Mouse (Mus musculus): ENCODE results near the gene Lrch2.
"Not testable (repeated sequence)": the region's sequence is repeated elsewhere in the genome, so short reads cannot be mapped to it uniquely, and the experiment has no call there.

The Lrch2 gene

DNA sequence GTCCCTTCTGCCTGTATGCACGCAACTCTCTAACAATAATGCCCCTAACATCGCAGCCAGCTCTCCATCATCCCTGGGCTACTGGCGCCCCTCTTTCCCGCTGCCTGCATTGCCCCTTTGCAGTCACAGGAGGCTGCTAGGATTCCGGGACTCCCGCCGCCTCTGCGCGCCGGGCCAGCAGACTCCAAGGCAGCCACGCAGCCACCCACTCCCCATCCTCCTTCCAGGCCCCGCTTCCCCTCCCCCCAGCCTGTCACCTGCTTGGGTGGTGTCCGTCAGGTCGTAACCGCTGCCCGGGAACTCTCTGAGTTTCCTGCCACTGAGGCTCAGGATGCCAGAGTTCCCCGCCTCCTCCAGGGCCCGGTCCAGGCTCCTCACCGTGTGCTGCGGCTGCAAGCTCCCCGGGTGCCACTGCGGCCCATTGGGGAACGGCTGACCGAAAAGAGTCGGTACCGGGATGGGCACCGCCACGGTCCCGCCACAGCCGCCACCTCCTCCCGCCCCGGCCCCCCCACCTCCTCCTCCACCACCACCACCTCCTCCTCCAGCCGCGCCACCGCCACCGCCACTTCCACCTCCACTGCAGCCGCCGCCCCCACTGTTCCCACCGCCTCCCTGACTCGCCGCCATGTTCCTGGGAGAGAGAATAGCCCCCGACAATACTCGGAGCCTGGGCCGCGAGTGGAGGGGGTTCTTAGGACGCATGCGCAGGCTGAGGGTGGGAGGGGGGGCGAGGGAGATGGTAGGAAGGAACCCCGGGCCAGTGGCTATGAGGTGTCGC, at the start of gene Lrch2:
Lrch2 (minus strand) TSS at position 661 of the 781 bp plus-strand sequence.
- in situ Hi-C loops (cut with MboI, MseI): no loop called here

DNA sequence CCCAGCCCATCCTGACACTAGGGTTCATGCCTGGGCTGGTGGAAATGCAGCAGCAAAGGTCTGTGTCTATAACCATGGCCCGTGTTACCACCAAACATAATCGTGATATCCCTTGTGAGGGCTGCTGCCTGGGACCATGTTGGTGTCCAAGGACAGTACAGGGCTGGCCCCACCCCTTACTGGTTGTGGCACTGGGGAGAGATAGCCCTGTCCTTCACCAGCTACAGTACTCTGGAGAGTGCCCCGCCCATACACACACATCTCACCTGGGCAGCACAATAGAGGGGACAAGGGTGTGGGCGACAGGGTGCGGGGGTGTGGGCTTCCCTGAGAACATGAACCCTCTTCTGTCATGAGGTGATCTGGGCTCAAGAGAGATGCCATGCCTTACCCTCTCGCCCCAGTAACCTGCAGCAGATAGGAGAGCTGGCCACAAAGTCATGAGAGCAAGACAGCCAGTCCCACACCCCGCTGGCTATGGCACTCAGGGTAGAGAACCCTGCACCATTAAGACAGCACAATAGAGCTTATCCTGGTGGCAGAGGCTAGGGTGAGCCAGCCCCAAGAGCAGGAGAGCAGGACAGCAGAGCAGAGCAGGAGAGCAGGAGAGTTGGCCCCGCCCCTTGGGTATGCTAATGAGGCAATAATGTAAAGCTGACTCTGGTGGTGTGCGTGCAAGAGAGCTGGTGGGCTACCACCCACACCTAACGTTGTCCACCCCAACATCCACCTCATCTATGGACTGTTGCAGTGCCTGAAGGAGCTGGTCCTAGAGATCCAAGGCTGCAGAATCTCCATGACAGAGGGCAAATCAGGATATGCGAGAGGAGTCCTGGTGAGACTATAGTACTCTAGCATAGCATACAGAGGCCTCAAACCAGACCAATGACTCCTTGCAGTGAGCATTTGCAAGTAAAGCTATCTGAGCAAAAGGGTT, 12.7 kb downstream of the Lrch2 start:
- in situ Hi-C loops (cut with MboI, MseI): loop anchor here in 1 of 2 experiments (5.0 kb wide), 1 partner anchor 94 kb away; no protein-coding TSS in a partner anchor

DNA sequence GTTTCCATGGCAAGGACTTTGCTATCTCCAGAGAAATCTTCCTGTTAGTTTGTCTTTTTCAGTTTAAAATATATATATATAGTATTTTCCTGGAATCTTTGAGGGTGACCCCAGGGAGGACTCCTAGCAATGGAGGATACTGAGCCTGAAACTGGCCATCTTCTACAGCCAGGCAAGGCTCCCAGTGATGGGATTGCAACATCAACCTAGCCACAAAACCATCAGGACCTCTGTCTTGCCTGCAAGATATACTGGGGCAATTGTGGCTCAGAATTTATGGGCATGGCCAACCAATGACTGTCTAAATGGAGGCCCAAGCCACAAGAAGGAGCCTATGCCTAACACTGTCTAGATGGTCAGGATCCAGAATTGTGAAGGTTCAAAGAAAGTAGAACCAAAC, 15.5 kb downstream of the Lrch2 start:
- in situ Hi-C loops (cut with MboI, MseI): no loop called here

DNA sequence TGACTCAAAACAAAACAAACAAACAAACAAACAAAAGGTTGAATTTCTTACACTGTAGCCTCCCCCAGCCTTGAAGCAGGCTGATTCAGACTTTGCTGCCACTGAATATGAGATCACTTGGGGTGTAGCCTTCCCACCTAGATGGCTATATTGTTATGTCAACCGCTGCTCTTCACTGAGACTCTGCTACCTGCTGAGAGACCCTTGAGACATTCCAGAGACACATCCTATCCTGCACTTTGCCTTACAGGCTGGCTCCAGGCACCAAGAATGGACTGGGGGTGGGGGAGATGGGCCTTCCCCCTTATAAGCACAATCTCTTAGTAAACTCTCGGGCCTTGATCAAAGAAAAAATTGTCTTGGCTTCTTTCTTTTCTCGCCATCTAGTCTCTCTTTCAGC, 16.8 kb downstream of the Lrch2 start:
- in situ Hi-C loops (cut with MboI, MseI): not testable (repeated sequence)

DNA sequence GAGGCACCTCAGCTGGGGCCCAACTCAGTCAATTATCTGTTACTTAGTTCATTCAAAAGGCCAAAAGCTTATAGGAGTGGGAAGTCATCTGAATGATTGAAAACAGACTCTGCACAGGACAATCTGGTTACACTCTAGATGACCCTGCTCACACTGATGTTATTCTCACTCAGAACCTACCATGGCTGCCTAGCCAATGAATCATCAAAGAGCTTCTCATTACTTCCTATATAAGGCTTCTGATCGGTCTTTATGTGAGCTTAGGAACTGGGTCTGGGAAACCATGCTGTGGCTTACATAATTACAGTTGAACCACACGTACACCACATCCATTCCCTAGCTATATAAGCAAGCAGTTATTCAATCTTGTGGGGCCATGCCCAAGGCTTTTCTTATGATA, 18.3 kb downstream of the Lrch2 start:
- in situ Hi-C loops (cut with MboI, MseI): no loop called here

DNA sequence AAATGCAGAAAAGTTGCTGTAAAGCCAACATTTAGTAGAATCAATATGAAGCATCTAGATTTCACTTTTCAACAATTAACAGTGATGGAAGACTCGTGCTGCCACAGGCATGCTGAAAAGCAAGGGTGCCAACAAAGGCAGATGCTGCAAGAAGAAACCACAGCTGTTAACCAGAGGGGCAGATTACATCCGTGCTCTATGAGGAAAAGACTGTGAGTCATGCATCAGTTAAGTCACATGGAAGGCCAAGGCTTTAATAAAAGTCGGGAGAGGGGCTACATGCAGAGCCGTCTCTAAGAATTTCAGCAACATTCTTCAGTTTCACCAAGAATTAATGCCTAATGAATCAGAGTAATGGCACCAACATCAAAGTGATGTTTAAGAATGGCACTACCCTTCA, 22.2 kb downstream of the Lrch2 start:
- in situ Hi-C loops (cut with MboI, MseI): no loop called here

DNA sequence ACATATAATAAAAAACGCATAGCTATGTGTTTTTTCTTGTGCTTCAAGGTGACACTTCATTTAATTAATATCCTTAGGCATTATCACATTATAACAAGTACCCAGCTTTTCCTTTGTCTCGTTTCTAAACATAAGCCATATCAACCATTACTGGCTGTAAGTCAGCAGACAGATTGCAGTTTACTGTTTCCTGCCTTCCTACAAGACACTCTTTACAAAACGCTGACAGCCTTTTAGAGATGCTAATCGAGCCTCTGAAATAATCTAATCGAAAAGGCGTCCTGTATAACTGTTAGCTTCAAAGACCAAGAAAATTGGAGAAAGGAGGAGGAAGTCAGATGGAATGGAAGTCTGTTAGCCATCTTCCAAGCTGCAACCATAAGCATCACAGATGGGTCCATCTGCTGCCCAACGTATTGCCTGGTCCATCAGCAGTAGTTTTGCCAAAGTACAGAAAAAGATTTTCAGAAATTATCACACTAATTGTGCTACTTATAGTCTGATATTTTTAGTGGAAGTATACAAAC, 26.2 kb downstream of the Lrch2 start:
- in situ Hi-C loops (cut with MboI, MseI): no loop called here

DNA sequence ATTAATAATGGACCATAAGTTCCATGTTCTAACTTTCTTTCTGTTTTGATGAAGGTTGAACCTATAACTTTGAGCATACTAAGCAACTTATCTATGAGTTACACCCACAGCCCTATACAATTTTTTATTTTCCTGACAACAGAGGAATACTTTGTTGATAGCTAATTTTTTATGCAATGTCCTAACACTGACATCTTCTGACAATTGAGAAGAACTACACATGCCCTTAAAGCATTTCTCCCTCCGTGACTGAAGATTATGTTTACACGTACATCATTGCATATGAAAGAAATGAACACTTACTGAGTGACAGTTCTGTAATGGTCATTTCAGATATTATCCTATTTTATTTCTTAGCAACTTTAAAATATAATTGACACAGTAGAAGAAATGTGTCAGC, 64.3 kb downstream of the Lrch2 start:
- in situ Hi-C loops (cut with MboI, MseI): no loop called here

DNA sequence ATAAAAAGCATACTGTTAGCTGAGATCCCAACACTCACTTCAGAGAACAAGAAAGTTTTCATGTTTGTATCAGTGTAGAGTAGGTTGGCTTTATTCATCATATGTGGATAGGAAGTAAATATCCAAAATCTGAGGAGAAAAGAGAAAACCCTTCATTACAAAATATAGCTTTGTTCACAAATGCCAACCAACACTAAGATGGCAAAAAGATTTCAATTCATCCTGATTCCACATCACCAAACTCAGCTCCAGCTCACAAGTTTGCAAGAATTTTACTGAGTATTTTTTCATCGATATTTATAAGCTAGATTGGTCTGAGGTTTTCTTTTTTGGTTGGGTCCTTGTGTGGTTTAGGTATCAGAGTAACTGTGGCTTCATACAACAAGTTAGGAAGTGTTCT, 100.3 kb downstream of the Lrch2 start, which contains the start of gene Vmn1r239-ps:
Vmn1r239-ps (minus strand) TSS at position 101 of the 400 bp plus-strand sequence.
- in situ Hi-C loops (cut with MboI, MseI): not testable (repeated sequence)

DNA sequence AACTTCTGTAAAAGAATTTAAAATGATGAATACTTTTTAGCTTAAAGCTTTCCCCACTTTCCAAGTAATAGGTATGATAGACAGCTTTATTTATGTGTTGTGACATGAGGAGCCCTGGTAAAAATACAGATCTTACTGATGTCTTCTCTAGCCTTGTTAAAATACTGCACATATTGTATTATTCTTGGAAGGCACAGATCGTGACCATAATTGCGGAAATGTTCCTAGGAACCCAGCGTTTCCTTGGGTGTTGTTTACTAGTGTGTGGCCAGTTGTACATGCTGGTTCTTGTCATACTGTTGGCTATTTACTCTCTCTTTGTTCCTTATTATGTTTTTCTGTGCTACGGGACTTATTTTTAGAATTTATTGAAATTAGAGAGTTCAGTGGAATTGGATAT, 110.5 kb downstream of the Lrch2 start:
- in situ Hi-C loops (cut with MboI, MseI): no loop called here

DNA sequence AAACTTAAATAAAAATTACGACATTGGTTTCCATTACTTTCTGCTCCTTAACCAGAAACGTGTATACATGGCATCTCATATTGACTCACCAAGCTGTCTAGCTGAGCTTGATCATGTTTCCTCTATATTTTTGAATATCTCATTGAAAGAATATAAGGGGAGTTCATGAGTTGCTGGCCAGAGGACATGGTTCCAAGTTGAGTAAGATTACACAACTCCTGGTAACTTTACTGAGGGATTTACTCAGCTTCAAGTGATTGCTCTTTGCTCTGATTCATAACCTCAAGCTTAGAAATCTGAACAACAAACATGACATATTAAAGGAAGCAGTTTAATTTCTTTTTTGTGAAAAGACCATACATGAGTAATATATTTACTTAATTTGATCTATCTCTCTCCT, 118.5 kb downstream of the Lrch2 start:
- in situ Hi-C loops (cut with MboI, MseI): no loop called here

DNA sequence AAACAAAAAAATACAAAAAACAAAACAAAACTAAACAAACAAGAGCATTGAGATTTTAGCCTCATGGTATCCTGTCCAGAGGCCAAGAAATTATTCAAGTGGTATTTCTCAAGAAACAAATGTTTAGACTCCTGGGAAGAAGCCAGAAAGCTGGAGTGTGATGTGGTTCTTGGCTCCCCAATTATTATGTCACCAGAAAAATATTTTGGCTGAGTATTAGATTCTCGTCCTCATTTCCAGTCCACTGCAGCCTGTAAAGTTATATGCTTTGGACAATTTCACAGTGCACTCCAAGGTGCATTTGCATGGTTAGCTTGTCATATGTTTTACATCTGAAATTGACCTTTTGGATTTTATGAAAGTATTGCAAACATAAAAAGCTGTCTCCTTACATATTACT, 124.1 kb downstream of the Lrch2 start:
- in situ Hi-C loops (cut with MboI, MseI): no loop called here

DNA sequence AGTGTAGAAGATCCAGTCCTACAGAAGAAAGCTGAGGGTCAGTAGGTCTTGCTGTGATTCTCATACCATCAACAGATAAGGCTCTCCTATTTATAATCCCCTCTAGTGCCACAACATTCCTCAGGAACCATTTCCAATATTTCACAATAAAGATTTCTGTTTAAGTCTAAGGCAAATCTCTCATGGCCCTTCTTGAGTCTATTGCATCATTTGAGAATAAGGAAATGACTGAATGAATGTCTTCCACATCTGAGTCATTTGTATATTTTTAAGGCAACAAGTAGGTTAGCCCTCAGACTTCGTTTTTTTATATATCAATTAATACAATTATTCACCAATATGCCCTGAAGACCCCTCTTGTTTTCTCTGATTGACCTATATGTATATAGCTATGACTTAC, 124.8 kb downstream of the Lrch2 start, which contains the start of gene Il13ra2:
Il13ra2 (minus strand) TSS at position 64 of the 400 bp plus-strand sequence.
- in situ Hi-C loops (cut with MboI, MseI): no loop called here

Data from T-helper 17 cell (primary cell).